Mouse (Mus musculus) intestine, embryonic 14.5 days (tissue): ENCODE data around the gene Erc2. TPM values are rescaled to one million over a fixed set of nuclear protein-coding genes. Genes with fewer than 3 reads are reported as not detected.
A peak's percentile ranks its signal among the peaks of the same experiment; 100 is the strongest.

Experiments used
- ATAC-seq: fragments of 200-750 bp; cut with Nextera tagmentation; replicated peaks from 2 replicates; pipeline ENCODE4 v1.8.0; 2017; ENCODE audit warnings: low read depth, moderate number of reproducible peaks, moderate TSS enrichment, moderate library complexity; ENCODE audit not compliant: low FRiP score, low TSS enrichment
- DNase-seq: peaks from one replicate; pipeline ENCODE4 v3.0.0-alpha.2; 2018; ENCODE audit warnings: low spot score
- H3K27ac ChIP-seq: fragments of 300-500 bp; sonication (generic); 2 replicates; pipeline ENCODE4 v1.5.1; 2014; ENCODE audit warnings: low read depth, mild to moderate bottlenecking, control low read depth
- H3K27me3 ChIP-seq: fragments of 300-500 bp; sonication (generic); replicated peaks from 2 replicates; pipeline ENCODE4 v1.6.1; 2014; ENCODE audit warnings: low read length, control low read depth; ENCODE audit not compliant: control insufficient read depth, insufficient read depth
- H3K36me3 ChIP-seq: fragments of 300-500 bp; sonication (generic); 2 replicates; pipeline ENCODE4 v1.6.1; 2014; ENCODE audit warnings: low read length, control low read depth; ENCODE audit not compliant: control insufficient read depth, insufficient read depth
- H3K4me1 ChIP-seq: fragments of 300-500 bp; sonication (generic); replicated peaks from 2 replicates; pipeline ENCODE4 v1.6.1; 2014; ENCODE audit warnings: low read length, control low read depth, mixed read lengths; ENCODE audit not compliant: control insufficient read depth, insufficient read depth
- H3K4me2 ChIP-seq: fragments of 300-500 bp; sonication (generic); 2 replicates; pipeline ENCODE4 v1.6.1; 2014; ENCODE audit warnings: low read length
- H3K4me3 ChIP-seq: fragments of 300-500 bp; sonication (generic); 2 replicates; pipeline ENCODE4 v1.5.1; 2014; ENCODE audit warnings: low read depth, low read length, control low read depth, mixed read lengths
- H3K9ac ChIP-seq: fragments of 300-500 bp; sonication (generic); 2 replicates; pipeline ENCODE4 v1.6.1; 2014; ENCODE audit warnings: mild to moderate bottlenecking, low read length
- H3K9me3 ChIP-seq: fragments of 300-500 bp; sonication (generic); 2 replicates; pipeline ENCODE4 v1.6.1; 2016; ENCODE audit warnings: low read length, control low read depth; ENCODE audit not compliant: control insufficient read depth
- WGBS: fragments of 180-500 bp; shearing (Covaris S2); extraction: QIAGEN DNeasy Blood & Tissue Kit; methylation state at CpG from one replicate; pipeline ENCODE4 v1.1.7; 2014; 5-methylcytosine and 5-hydroxymethylcytosine counted together
- polyA plus RNA-seq: library from polyadenylated mRNA; unstranded; fragments of >200 nt; fragmentation: Nextera tagmentation; extraction: Ambion mirVana; gene quantifications from 2 replicates; pipeline ENCODE4 v1.2.1, GENCODE M21; 2014

Erc2 gene
- polyA plus RNA-seq, 1 experiment from 2014 or later, result 7.8 TPM

DNA sequence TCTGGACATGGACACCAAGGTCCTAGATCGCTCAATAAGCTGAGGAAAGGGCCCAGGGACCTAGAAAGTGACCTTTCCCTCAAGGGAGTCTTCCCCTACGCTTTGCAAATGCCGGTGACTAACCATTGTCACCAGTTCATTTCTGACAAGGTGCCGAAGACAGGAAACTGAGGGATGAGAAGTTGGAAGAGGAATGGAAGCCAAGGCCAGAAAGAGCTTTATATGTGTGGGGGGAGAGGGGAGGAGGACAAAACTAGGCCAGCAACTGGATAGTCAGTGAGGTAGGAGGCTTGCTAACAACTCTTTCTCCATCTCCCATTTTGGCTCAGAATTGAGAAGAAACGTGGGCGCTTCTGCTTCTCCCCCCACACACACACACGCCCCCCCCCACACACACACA, 791.3 kb downstream of the Erc2 start:
- no peak overlapping the region for H3K9ac ChIP-seq
- H3K36me3 ChIP-seq, result no peaks in the 10 kb centered on the region
- ATAC-seq (no peak), DNase-seq (no peak)
- H3K27me3 ChIP-seq, result no peaks in the 10 kb centered on the region
- WGBS, result 86% methylated on average over 7 of the region's 7 CpGs
- no peak overlapping the region for H3K4me3 ChIP-seq
- no peak overlapping the region for H3K27ac ChIP-seq
- H3K4me1 ChIP-seq, result peaks cover 30% of the 10 kb centered on the region
- no peaks in the 10 kb centered on the region for H3K9me3 ChIP-seq
- no peak overlapping the region for H3K4me2 ChIP-seq

DNA sequence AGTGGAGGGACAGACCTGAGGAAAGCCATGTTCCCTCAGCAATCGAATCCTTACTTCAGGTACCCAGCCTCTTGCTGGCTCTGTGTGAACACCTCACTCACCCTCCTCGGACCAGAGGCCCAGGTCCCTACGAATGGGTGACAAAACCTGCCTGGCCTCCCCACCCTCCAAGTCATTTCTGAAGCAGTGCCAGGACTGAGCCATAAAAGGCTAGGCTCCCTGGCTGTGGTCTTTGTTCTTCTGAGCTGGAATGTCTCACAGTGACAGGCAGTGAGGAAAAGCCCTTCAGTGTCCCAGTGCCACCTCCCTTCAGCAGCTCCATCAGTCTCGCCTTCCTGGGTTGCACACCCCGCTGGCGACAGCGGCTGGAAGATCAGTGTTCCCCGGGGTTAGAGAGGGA, 794.8 kb downstream of the Erc2 start:
- Histone ChIP-seq H3K27ac (peak overlapping the region; percentile 16; the same call in 1 of the 2 replicates), H3K4me2 (no peak overlapping the region), H3K9ac (no peak overlapping the region), H3K9me3 (no peaks in the 10 kb centered on the region), H3K4me3 (no peak overlapping the region), H3K36me3 (no peaks in the 10 kb centered on the region), H3K27me3 (no peaks in the 10 kb centered on the region), H3K4me1 (peaks cover 21% of the 10 kb centered on the region)
- ATAC-seq (peak; percentile 60; the same call in 1 of the 2 replicates), DNase-seq (peak; percentile 55)
- WGBS, result 18% methylated on average over 8 of the region's 8 CpGs

DNA sequence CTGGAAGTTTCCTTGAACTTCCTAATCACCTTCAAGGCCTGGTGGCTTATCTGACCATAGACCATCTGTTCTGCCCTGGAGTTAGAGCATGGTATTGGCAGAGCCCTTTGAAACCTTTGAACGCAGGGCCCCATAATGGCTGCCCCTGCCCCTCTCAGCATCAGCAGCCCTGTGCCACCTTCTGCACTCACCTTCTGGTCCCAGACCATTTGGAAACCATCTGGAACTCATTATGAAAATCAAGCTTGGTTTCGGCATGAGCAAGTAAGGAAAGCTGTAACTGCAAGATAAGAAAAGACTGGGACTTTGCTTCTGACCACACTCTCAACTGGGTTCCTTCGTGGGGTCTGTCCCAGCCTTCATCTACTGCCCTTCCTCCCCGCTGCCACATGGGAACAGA, 796.3 kb downstream of the Erc2 start:
- Histone ChIP-seq H3K27ac (no peak overlapping the region), H3K36me3 (no peaks in the 10 kb centered on the region), H3K27me3 (no peaks in the 10 kb centered on the region), H3K4me2 (no peak overlapping the region), H3K4me1 (peaks cover 13% of the 10 kb centered on the region), H3K4me3 (no peak overlapping the region), H3K9me3 (no peaks in the 10 kb centered on the region), H3K9ac (no peak overlapping the region)
- ATAC-seq (no peak), DNase-seq (peak; percentile 43)
- 71% methylated on average over 4 of the region's 4 CpGs for WGBS

DNA sequence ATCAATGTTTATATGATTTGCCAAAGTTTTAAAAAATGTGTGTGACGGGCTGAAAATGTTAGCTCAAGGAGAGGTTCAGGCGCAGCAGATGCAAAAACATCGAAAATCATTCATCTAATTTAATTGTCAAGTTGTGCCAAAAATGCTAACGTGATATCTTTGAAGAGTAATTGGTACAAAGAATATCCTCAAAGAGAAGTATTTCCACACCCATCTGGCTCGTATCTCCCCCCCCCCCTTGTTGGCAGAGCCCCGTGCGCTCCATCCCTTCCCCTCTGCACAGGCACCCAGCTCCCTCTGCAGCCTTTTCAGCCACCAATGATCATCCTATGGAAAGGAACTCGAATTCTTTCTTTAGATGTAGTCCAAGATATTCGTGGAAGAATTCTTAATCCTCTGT, 797.0 kb downstream of the Erc2 start:
- 74% methylated on average over 9 of the region's 9 CpGs for WGBS
- no peak overlapping the region for H3K27ac ChIP-seq
- no peak for ATAC-seq

DNA sequence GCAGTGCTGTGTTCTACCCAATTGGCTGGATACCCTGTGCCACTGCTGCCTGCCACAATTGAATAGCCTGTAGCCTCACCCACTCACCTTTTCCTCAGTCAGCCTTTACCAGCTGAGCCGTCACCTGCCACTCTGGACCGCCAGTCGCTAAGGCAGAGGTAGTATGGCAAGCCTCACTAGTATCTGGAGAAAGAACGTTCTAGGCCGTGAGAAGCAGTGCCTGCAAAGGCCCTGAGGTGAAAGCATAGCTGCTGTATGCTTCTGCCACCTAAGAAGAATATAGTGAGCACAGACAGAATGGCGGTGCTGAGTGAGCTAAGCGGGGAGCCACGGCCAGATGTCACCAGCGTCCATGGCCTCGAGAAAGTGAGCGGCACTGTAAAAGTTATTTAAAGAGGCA, 798.4 kb downstream of the Erc2 start:
- Histone ChIP-seq H3K36me3 (no peaks in the 10 kb centered on the region), H3K4me1 (peaks cover 13% of the 10 kb centered on the region), H3K4me2 (no peak overlapping the region), H3K4me3 (no peak overlapping the region), H3K27ac (no peak overlapping the region), H3K27me3 (no peaks in the 10 kb centered on the region), H3K9me3 (no peaks in the 10 kb centered on the region), H3K9ac (no peak overlapping the region)
- ATAC-seq, result no peak
- 90% methylated on average over 11 of the region's 11 CpGs for WGBS
- peak; percentile 37 for DNase-seq

More for the DNA sequence above, 797.0 kb downstream of the Erc2 start:
- Histone ChIP-seq H3K9me3 (no peaks in the 10 kb centered on the region), H3K36me3 (no peaks in the 10 kb centered on the region), H3K27me3 (no peaks in the 10 kb centered on the region), H3K4me1 (peaks cover 13% of the 10 kb centered on the region), H3K9ac (no peak overlapping the region), H3K4me2 (no peak overlapping the region), H3K4me3 (no peak overlapping the region)
- no peak for DNase-seq

DNA sequence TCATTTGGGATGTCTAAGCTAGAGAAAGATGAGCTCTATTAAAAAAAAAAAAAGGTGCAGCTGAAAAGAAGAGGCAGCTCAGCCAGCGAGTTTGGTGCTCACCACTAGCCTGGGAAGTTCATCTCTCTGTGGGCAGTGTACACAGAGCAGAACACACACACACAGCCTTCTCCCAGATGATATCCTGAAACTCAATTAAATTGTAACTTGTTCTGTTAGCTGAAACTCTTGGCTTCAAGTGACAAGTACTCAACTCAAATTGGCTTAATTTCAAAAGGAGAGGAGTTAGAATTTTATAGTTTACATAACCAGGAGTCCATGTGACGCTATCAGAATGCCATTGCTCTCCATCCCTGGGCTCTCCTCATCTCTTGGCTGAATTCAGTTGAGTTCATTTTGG, 804.4 kb downstream of the Erc2 start:
- Histone ChIP-seq H3K9me3 (no peaks in the 10 kb centered on the region), H3K4me2 (no peak overlapping the region), H3K4me3 (no peak overlapping the region), H3K27me3 (no peaks in the 10 kb centered on the region), H3K27ac (no peak overlapping the region), H3K36me3 (no peaks in the 10 kb centered on the region), H3K9ac (no peak overlapping the region), H3K4me1 (no peaks in the 10 kb centered on the region)
- DNase-seq (no peak), ATAC-seq (no peak)
- 53% methylated on average over 2 of the region's 2 CpGs for WGBS

DNA sequence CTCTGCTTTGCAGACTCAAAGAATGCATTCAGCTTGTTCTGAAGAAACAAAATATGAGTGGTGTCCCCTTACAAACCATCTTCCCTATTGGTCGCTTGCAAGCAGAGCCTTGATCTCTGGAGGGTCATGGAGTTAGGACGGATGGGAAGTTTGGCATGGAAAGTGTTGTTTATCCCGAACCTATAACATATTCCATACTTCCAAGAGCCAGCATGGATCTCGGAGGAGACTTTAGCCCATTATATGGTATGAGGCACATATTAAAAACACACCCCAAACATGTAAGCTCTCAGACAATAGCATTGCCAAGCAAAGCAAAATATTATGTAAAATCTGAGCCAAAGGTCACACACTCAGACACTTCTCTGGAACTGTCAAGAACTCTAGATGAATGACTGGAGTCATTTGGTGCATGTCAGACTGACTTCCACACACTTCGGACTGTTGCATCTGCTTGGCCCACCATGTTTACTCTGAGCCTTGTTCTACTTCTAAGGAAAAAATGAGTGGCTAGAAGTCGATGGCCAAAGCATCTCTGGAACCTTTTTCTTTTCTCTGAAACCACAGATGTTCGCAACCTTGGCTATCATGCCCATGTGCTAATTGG, 809.6 kb downstream of the Erc2 start:
- H3K27me3 ChIP-seq, result no peaks in the 10 kb centered on the region
- no peak overlapping the region for H3K4me2 ChIP-seq
- 72% methylated on average over 7 of the region's 7 CpGs for WGBS
- H3K4me3 ChIP-seq, result no peak overlapping the region
- ATAC-seq (no peak), DNase-seq (no peak)
- no peak overlapping the region for H3K27ac ChIP-seq
- H3K4me1 ChIP-seq, result no peaks in the 10 kb centered on the region
- no peak overlapping the region for H3K9ac ChIP-seq
- no peaks in the 10 kb centered on the region for H3K9me3 ChIP-seq
- no peaks in the 10 kb centered on the region for H3K36me3 ChIP-seq

DNA sequence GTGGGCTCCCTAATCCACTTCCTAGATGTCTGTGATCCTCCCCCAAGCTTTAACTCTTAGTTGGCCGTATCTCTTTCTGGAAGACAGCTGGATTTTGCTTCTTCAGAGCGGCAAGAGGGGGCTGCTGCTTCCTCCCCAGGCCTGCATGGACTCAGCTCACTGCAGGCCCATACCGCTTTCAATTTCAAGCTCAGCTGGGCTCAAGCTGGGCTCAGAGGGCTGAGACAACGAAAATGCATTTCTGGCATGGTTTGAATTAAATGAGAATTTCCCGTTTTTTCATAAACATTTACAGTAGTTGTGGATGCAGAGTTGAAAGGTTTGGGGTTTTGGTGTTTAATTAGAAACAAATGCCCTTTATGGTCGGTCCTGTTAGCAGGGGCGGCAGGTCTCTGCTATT, 812.8 kb downstream of the Erc2 start:
- Histone ChIP-seq H3K4me3 (no peak overlapping the region), H3K27me3 (no peaks in the 10 kb centered on the region), H3K9ac (no peak overlapping the region), H3K4me2 (no peak overlapping the region), H3K9me3 (no peaks in the 10 kb centered on the region), H3K36me3 (no peaks in the 10 kb centered on the region), H3K4me1 (no peaks in the 10 kb centered on the region), H3K27ac (no peak overlapping the region)
- WGBS, result 59% methylated on average over 7 of the region's 7 CpGs
- ATAC-seq, result no peak
- DNase-seq, result no peak

DNA sequence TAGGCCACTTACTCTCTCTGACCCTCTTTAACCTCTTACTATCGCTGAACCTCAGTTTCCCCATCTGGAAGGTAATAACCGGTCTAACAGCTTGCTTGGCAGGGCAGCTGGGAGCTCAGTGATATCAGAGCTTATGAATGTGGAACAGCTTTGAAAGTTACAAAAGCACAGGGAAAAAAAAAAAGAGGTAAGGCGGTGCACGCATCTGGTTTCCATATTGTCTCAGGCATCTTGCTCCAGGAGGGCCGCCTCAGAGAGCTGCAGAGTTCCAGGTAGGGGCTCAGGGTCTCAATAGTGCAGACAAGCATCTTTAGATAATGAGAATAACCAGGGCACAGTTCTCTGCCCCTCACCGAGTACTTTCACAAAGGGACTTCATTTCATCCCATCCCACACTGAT, 816.9 kb downstream of the Erc2 start:
- no peak for ATAC-seq
- DNase-seq, result no peak
- no peaks in the 10 kb centered on the region for H3K36me3 ChIP-seq
- H3K27me3 ChIP-seq, result no peaks in the 10 kb centered on the region
- no peaks in the 10 kb centered on the region for H3K9me3 ChIP-seq
- H3K4me3 ChIP-seq, result no peak overlapping the region
- H3K4me2 ChIP-seq, result no peak overlapping the region
- no peaks in the 10 kb centered on the region for H3K4me1 ChIP-seq
- WGBS, result 66% methylated on average over 6 of the region's 6 CpGs
- H3K9ac ChIP-seq, result no peak overlapping the region
- no peak overlapping the region for H3K27ac ChIP-seq
